Mouse (Mus musculus): ENCODE results near the gene Eif2d. TPM values are rescaled to one million over a fixed set of nuclear protein-coding genes. Genes with fewer than 3 reads are reported as not detected.

The Eif2d gene
- polyA plus RNA-seq, 1 experiment: not detected

- Histone ChIP-seq H3K27ac (ENCODE audit: insufficient read depth, low read depth, low read length) (no peak overlapping the region), H3K4me1 (ENCODE audit: control insufficient read depth, insufficient read depth, low read length) (no peaks in the 10 kb centered on the region), H3K4me3 (ENCODE audit: insufficient read depth, low read depth, low read length) (no peak overlapping the region; the same call in 1 of the 2 replicates)
- 74% methylated on average over 12 of the region's 12 CpGs for WGBS
- no peak for TF ChIP-seq CTCF (IDR thresholded peaks at IDR 0.05; ENCODE audit: insufficient read depth, low read depth, low read length)
- TF ChIP-seq POLR2A (IDR thresholded peaks at IDR 0.05; ENCODE audit: insufficient read depth, low read depth, low read length): no peak
Observed at GRCm38 (mm10) chr1:131199976-131200375, 47.0 kb downstream of the Eif2d start.

- TF ChIP-seq CTCF (IDR thresholded peaks at IDR 0.05; ENCODE audit: insufficient read depth, low read depth, low read length) (no peak), POLR2A (IDR thresholded peaks at IDR 0.05; ENCODE audit: insufficient read depth, low read depth, low read length) (no peak)
- Histone ChIP-seq H3K4me1 (ENCODE audit: control insufficient read depth, insufficient read depth, low read length) (no peaks in the 10 kb centered on the region), H3K4me3 (ENCODE audit: insufficient read depth, low read depth, low read length) (no peak overlapping the region), H3K27ac (ENCODE audit: insufficient read depth, low read depth, low read length) (no peak overlapping the region)
- WGBS: 54% methylated on average over 10 of the region's 10 CpGs
Observed at GRCm38 (mm10) chr1:131200588-131200987, 47.6 kb downstream of the Eif2d start.

GRCm38 (mm10) chr1:131201391-131201790 is 48.4 kb downstream of the Eif2d start:
- WGBS: 89% methylated on average over 4 of the region's 4 CpGs
- H3K4me1 ChIP-seq (ENCODE audit: control insufficient read depth, insufficient read depth, low read length): no peaks in the 10 kb centered on the region
- H3K27ac ChIP-seq (ENCODE audit: insufficient read depth, low read depth, low read length): no peak overlapping the region
- TF ChIP-seq POLR2A (IDR thresholded peaks at IDR 0.05; ENCODE audit: insufficient read depth, low read depth, low read length) (no peak), CTCF (IDR thresholded peaks at IDR 0.05; ENCODE audit: insufficient read depth, low read depth, low read length) (no peak)
- H3K4me3 ChIP-seq (ENCODE audit: insufficient read depth, low read depth, low read length): no peak overlapping the region

GRCm38 (mm10) chr1:131204461-131204860 is 51.5 kb downstream of the Eif2d start:
- Histone ChIP-seq H3K4me1 (ENCODE audit: control insufficient read depth, insufficient read depth, low read length) (no peaks in the 10 kb centered on the region), H3K4me3 (ENCODE audit: insufficient read depth, low read depth, low read length) (no peak overlapping the region), H3K27ac (ENCODE audit: insufficient read depth, low read depth, low read length) (no peak overlapping the region)
- 85% methylated on average over 8 of the region's 8 CpGs for WGBS
- TF ChIP-seq CTCF (IDR thresholded peaks at IDR 0.05; ENCODE audit: insufficient read depth, low read depth, low read length): no peak

- no peak overlapping the region for H3K27ac ChIP-seq (ENCODE audit: insufficient read depth, low read depth, low read length)
- H3K4me3 ChIP-seq (ENCODE audit: insufficient read depth, low read depth, low read length): no peak overlapping the region
- WGBS: 84% methylated on average over 5 of the region's 5 CpGs
- TF ChIP-seq POLR2A (IDR thresholded peaks at IDR 0.05; ENCODE audit: insufficient read depth, low read depth, low read length) (no peak), CTCF (IDR thresholded peaks at IDR 0.05; ENCODE audit: insufficient read depth, low read depth, low read length) (no peak)
- H3K4me1 ChIP-seq (ENCODE audit: control insufficient read depth, insufficient read depth, low read length): peaks cover 5% of the 10 kb centered on the region
Observed at GRCm38 (mm10) chr1:131206342-131206741, 53.4 kb downstream of the Eif2d start.

- Histone ChIP-seq H3K4me1 (ENCODE audit: control insufficient read depth, insufficient read depth, low read length) (peaks cover 5% of the 10 kb centered on the region), H3K4me3 (ENCODE audit: insufficient read depth, low read depth, low read length) (no peak overlapping the region), H3K27ac (ENCODE audit: insufficient read depth, low read depth, low read length) (no peak overlapping the region)
- WGBS: 7% methylated on average over 5 of the region's 5 CpGs
- peak; percentile 59 for TF ChIP-seq CTCF (IDR thresholded peaks at IDR 0.05; ENCODE audit: insufficient read depth, low read depth, low read length)
- TF ChIP-seq POLR2A (IDR thresholded peaks at IDR 0.05; ENCODE audit: insufficient read depth, low read depth, low read length): no peak
Observed at GRCm38 (mm10) chr1:131207531-131207930, 54.5 kb downstream of the Eif2d start.

- 93% methylated on average over 5 of the region's 5 CpGs for WGBS
Observed at GRCm38 (mm10) chr1:131208081-131208480, 55.1 kb downstream of the Eif2d start.

GRCm38 (mm10) chr1:131208800-131209199 is 55.8 kb downstream of the Eif2d start:
- TF ChIP-seq CTCF (IDR thresholded peaks at IDR 0.05; ENCODE audit: insufficient read depth, low read depth, low read length): no peak
- no peak for TF ChIP-seq POLR2A (IDR thresholded peaks at IDR 0.05; ENCODE audit: insufficient read depth, low read depth, low read length)
- Histone ChIP-seq H3K4me1 (ENCODE audit: control insufficient read depth, insufficient read depth, low read length) (peaks cover 5% of the 10 kb centered on the region), H3K4me3 (ENCODE audit: insufficient read depth, low read depth, low read length) (no peak overlapping the region), H3K27ac (ENCODE audit: insufficient read depth, low read depth, low read length) (no peak overlapping the region)
- WGBS: 87% methylated on average over 6 of the region's 6 CpGs

More at GRCm38 (mm10) chr1:131208081-131208480, 55.1 kb downstream of the Eif2d start:
- TF ChIP-seq POLR2A (IDR thresholded peaks at IDR 0.05; ENCODE audit: insufficient read depth, low read depth, low read length): no peak
- no peak for TF ChIP-seq CTCF (IDR thresholded peaks at IDR 0.05; ENCODE audit: insufficient read depth, low read depth, low read length)
- Histone ChIP-seq H3K4me1 (ENCODE audit: control insufficient read depth, insufficient read depth, low read length) (peaks cover 5% of the 10 kb centered on the region), H3K4me3 (ENCODE audit: insufficient read depth, low read depth, low read length) (no peak overlapping the region), H3K27ac (ENCODE audit: insufficient read depth, low read depth, low read length) (no peak overlapping the region)

- TF ChIP-seq POLR2A (IDR thresholded peaks at IDR 0.05; ENCODE audit: insufficient read depth, low read depth, low read length) (no peak), CTCF (IDR thresholded peaks at IDR 0.05; ENCODE audit: insufficient read depth, low read depth, low read length) (no peak)
- no peak overlapping the region for H3K27ac ChIP-seq (ENCODE audit: insufficient read depth, low read depth, low read length)
- peaks cover 5% of the 10 kb centered on the region for H3K4me1 ChIP-seq (ENCODE audit: control insufficient read depth, insufficient read depth, low read length)
- no peak overlapping the region for H3K4me3 ChIP-seq (ENCODE audit: insufficient read depth, low read depth, low read length)
- WGBS: 62% methylated on average over 8 of the region's 8 CpGs
Observed at GRCm38 (mm10) chr1:131209971-131210426, 57.0 kb downstream of the Eif2d start.

GRCm38 (mm10) chr1:131211655-131212054 is 58.7 kb downstream of the Eif2d start:
- TF ChIP-seq POLR2A (IDR thresholded peaks at IDR 0.05; ENCODE audit: insufficient read depth, low read depth, low read length) (no peak), CTCF (IDR thresholded peaks at IDR 0.05; ENCODE audit: insufficient read depth, low read depth, low read length) (no peak)
- 98% methylated on average over 1 of the region's 1 CpGs for WGBS
- peaks cover 5% of the 10 kb centered on the region for H3K4me1 ChIP-seq (ENCODE audit: control insufficient read depth, insufficient read depth, low read length)
- H3K27ac ChIP-seq (ENCODE audit: insufficient read depth, low read depth, low read length): no peak overlapping the region
- H3K4me3 ChIP-seq (ENCODE audit: insufficient read depth, low read depth, low read length): no peak overlapping the region
